Mouse (Mus musculus) liver, embryonic 14.5 days (tissue): ENCODE results near the gene Bmp6.

Experiments used
- CTCF ChIP-seq: IDR thresholded peaks from 2 replicates; pipeline ENCODE4 v1.5.1; 2016; ENCODE audit warnings: antibody characterized with exemption, low read depth, control low read depth
- EP300 ChIP-seq: IDR thresholded peaks from 2 replicates; pipeline ENCODE4 v1.6.1; 2016; ENCODE audit warnings: antibody characterized with exemption, low read depth

- no peak for TF ChIP-seq CTCF
- TF ChIP-seq EP300, result no peak
Measured at GRCm38 (mm10) chr13:38393444-38393843, 48.5 kb downstream of the Bmp6 start.
